Mouse (Mus musculus): ENCODE measurements around the gene Myh3. TPM values are rescaled to one million over a fixed set of nuclear protein-coding genes. Genes with fewer than 3 reads are reported as not detected.
"Not testable (repeated sequence)": the region's sequence is repeated elsewhere in the genome, so short reads cannot be mapped to it uniquely, and the experiment has no call there.

Myh3 gene
- polyA plus RNA-seq, 1 experiment from 2014 or later = 150 TPM

GRCm38 (mm10) chr11:67087225-67087624 is 9.1 kb downstream of the Myh3 start:
- 86% methylated on average over 12 of the region's 12 CpGs for WGBS
- H3K9me3 ChIP-seq (replicated peaks) = no peaks in the 10 kb centered on the region
- H3K4me3 ChIP-seq (replicated peaks) = no peak overlapping the region
- no peaks in the 10 kb centered on the region; the same call in 1 of the 2 replicates for H3K4me1 ChIP-seq
- no peak overlapping the region for H3K4me2 ChIP-seq (replicated peaks)
- H3K9ac ChIP-seq = no peak overlapping the region
- H3K27ac ChIP-seq (replicated peaks) = no peak overlapping the region
- no peak for ATAC-seq (ENCODE audit: insufficient number of reproducible peaks, low FRiP score, low TSS enrichment, low read depth)
- H3K27me3 ChIP-seq = peaks cover 23% of the 10 kb centered on the region
- no peaks in the 10 kb centered on the region for H3K36me3 ChIP-seq

- 86% methylated on average over 12 of the region's 12 CpGs for WGBS
- not testable (repeated sequence) for H3K36me3 ChIP-seq
These were observed 14.3 kb downstream of the Myh3 start for GRCm38 (mm10) chr11:67092354-67092753.

GRCm38 (mm10) chr11:67093201-67093600 is 15.1 kb downstream of the Myh3 start:
- Histone ChIP-seq H3K4me1 (no peaks in the 10 kb centered on the region), H3K4me3 (replicated peaks) (no peak overlapping the region), H3K27ac (replicated peaks) (no peak overlapping the region), H3K9me3 (replicated peaks) (no peaks in the 10 kb centered on the region), H3K27me3 (no peaks in the 10 kb centered on the region), H3K9ac (no peak overlapping the region), H3K36me3 (no peaks in the 10 kb centered on the region), H3K4me2 (replicated peaks) (no peak overlapping the region)
- WGBS = 79% methylated on average over 9 of the region's 9 CpGs
- ATAC-seq (ENCODE audit: insufficient number of reproducible peaks, low FRiP score, low TSS enrichment, low read depth) = no peak

More at GRCm38 (mm10) chr11:67092354-67092753, 14.3 kb downstream of the Myh3 start:
- not testable (repeated sequence) for H3K4me1 ChIP-seq; H3K4me3 ChIP-seq (replicated peaks); H3K4me2 ChIP-seq (replicated peaks); ATAC-seq (ENCODE audit: insufficient number of reproducible peaks, low FRiP score, low TSS enrichment, low read depth); H3K9ac ChIP-seq; H3K9me3 ChIP-seq (replicated peaks); H3K27ac ChIP-seq (replicated peaks); H3K27me3 ChIP-seq

- Histone ChIP-seq H3K36me3 (no peaks in the 10 kb centered on the region), H3K4me2 (replicated peaks) (no peak overlapping the region), H3K9me3 (replicated peaks) (no peaks in the 10 kb centered on the region), H3K27ac (replicated peaks) (no peak overlapping the region), H3K4me1 (no peaks in the 10 kb centered on the region), H3K4me3 (replicated peaks) (no peak overlapping the region), H3K9ac (no peak overlapping the region), H3K27me3 (no peaks in the 10 kb centered on the region)
- ATAC-seq (ENCODE audit: insufficient number of reproducible peaks, low FRiP score, low TSS enrichment, low read depth) = no peak
- 97% methylated on average over 5 of the region's 5 CpGs for WGBS
These were observed 15.6 kb downstream of the Myh3 start for GRCm38 (mm10) chr11:67093652-67094051.

GRCm38 (mm10) chr11:67094470-67094869 is 16.4 kb downstream of the Myh3 start:
- 75% methylated on average over 29 of the region's 29 CpGs for WGBS

GRCm38 (mm10) chr11:67097709-67098108 is 19.6 kb downstream of the Myh3 start:
- 94% methylated on average over 10 of the region's 10 CpGs for WGBS
- no peaks in the 10 kb centered on the region for H3K9me3 ChIP-seq (replicated peaks)
- ATAC-seq (ENCODE audit: insufficient number of reproducible peaks, low FRiP score, low TSS enrichment, low read depth) = no peak

More at GRCm38 (mm10) chr11:67094470-67094869, 16.4 kb downstream of the Myh3 start:
- Histone ChIP-seq H3K27me3 (no peaks in the 10 kb centered on the region), H3K4me2 (replicated peaks) (no peak overlapping the region), H3K4me3 (replicated peaks) (no peak overlapping the region), H3K4me1 (no peaks in the 10 kb centered on the region), H3K36me3 (no peaks in the 10 kb centered on the region), H3K9me3 (replicated peaks) (no peaks in the 10 kb centered on the region), H3K9ac (no peak overlapping the region), H3K27ac (replicated peaks) (no peak overlapping the region)
- ATAC-seq (ENCODE audit: insufficient number of reproducible peaks, low FRiP score, low TSS enrichment, low read depth) = no peak

GRCm38 (mm10) chr11:67098427-67098826 is 20.3 kb downstream of the Myh3 start:
- no peak overlapping the region for H3K4me2 ChIP-seq (replicated peaks)
- WGBS = 78% methylated on average over 11 of the region's 11 CpGs
- H3K9ac ChIP-seq = no peak overlapping the region
- ATAC-seq (ENCODE audit: insufficient number of reproducible peaks, low FRiP score, low TSS enrichment, low read depth) = no peak
- no peaks in the 10 kb centered on the region for H3K9me3 ChIP-seq (replicated peaks)
- no peak overlapping the region for H3K27ac ChIP-seq (replicated peaks)
- H3K27me3 ChIP-seq = no peaks in the 10 kb centered on the region
- no peak overlapping the region for H3K4me3 ChIP-seq (replicated peaks)
- H3K36me3 ChIP-seq = no peaks in the 10 kb centered on the region
- H3K4me1 ChIP-seq = no peaks in the 10 kb centered on the region

More at GRCm38 (mm10) chr11:67097709-67098108, 19.6 kb downstream of the Myh3 start:
- no peak overlapping the region for H3K27ac ChIP-seq (replicated peaks)
- H3K27me3 ChIP-seq = no peaks in the 10 kb centered on the region
- H3K4me3 ChIP-seq (replicated peaks) = no peak overlapping the region
- no peak overlapping the region for H3K9ac ChIP-seq
- no peaks in the 10 kb centered on the region for H3K36me3 ChIP-seq
- H3K4me2 ChIP-seq (replicated peaks) = no peak overlapping the region
- H3K4me1 ChIP-seq = no peaks in the 10 kb centered on the region

GRCm38 (mm10) chr11:67099241-67099640 is 21.1 kb downstream of the Myh3 start:
- no peak overlapping the region for H3K9ac ChIP-seq
- 94% methylated on average over 16 of the region's 16 CpGs for WGBS
- no peak for ATAC-seq (ENCODE audit: insufficient number of reproducible peaks, low FRiP score, low TSS enrichment, low read depth)
- H3K4me1 ChIP-seq = no peaks in the 10 kb centered on the region
- no peak overlapping the region for H3K4me2 ChIP-seq (replicated peaks)
- H3K4me3 ChIP-seq (replicated peaks) = no peak overlapping the region
- no peaks in the 10 kb centered on the region for H3K9me3 ChIP-seq (replicated peaks)
- H3K36me3 ChIP-seq = no peaks in the 10 kb centered on the region
- H3K27ac ChIP-seq (replicated peaks) = no peak overlapping the region
- no peaks in the 10 kb centered on the region for H3K27me3 ChIP-seq

GRCm38 (mm10) chr11:67100169-67100568 is 22.1 kb downstream of the Myh3 start:
- Histone ChIP-seq H3K4me1 (no peaks in the 10 kb centered on the region), H3K9ac (no peak overlapping the region), H3K4me3 (replicated peaks) (no peak overlapping the region), H3K27me3 (no peaks in the 10 kb centered on the region), H3K9me3 (replicated peaks) (no peaks in the 10 kb centered on the region), H3K36me3 (no peaks in the 10 kb centered on the region), H3K27ac (replicated peaks) (no peak overlapping the region), H3K4me2 (replicated peaks) (no peak overlapping the region)
- WGBS = 30% methylated on average over 6 of the region's 6 CpGs
- no peak for ATAC-seq (ENCODE audit: insufficient number of reproducible peaks, low FRiP score, low TSS enrichment, low read depth)

GRCm38 (mm10) chr11:67101713-67102112 is 23.6 kb downstream of the Myh3 start:
- Histone ChIP-seq H3K4me1 (no peaks in the 10 kb centered on the region), H3K4me3 (replicated peaks) (no peak overlapping the region), H3K9ac (no peak overlapping the region), H3K9me3 (replicated peaks) (no peaks in the 10 kb centered on the region), H3K27ac (replicated peaks) (no peak overlapping the region), H3K36me3 (no peaks in the 10 kb centered on the region), H3K4me2 (replicated peaks) (no peak overlapping the region), H3K27me3 (no peaks in the 10 kb centered on the region)
- ATAC-seq (ENCODE audit: insufficient number of reproducible peaks, low FRiP score, low TSS enrichment, low read depth) = no peak
- WGBS = 18% methylated on average over 8 of the region's 8 CpGs

GRCm38 (mm10) chr11:67103256-67103655 is 25.2 kb downstream of the Myh3 start:
- H3K36me3 ChIP-seq = no peaks in the 10 kb centered on the region
- H3K4me3 ChIP-seq (replicated peaks) = no peak overlapping the region
- no peak overlapping the region for H3K27ac ChIP-seq (replicated peaks)
- 83% methylated on average over 9 of the region's 9 CpGs for WGBS
- no peaks in the 10 kb centered on the region for H3K4me1 ChIP-seq
- H3K9ac ChIP-seq = no peak overlapping the region
- H3K9me3 ChIP-seq (replicated peaks) = no peaks in the 10 kb centered on the region
- ATAC-seq (ENCODE audit: insufficient number of reproducible peaks, low FRiP score, low TSS enrichment, low read depth) = no peak
- no peaks in the 10 kb centered on the region for H3K27me3 ChIP-seq
- H3K4me2 ChIP-seq (replicated peaks) = no peak overlapping the region

GRCm38 (mm10) chr11:67104242-67104641 is 26.1 kb downstream of the Myh3 start:
- Histone ChIP-seq H3K27ac (replicated peaks) (no peak overlapping the region), H3K4me3 (replicated peaks) (no peak overlapping the region), H3K4me1 (no peaks in the 10 kb centered on the region), H3K9ac (no peak overlapping the region), H3K27me3 (no peaks in the 10 kb centered on the region), H3K36me3 (no peaks in the 10 kb centered on the region), H3K9me3 (replicated peaks) (no peaks in the 10 kb centered on the region), H3K4me2 (replicated peaks) (no peak overlapping the region)
- WGBS = 81% methylated on average over 1 of the region's 1 CpGs
- ATAC-seq (ENCODE audit: insufficient number of reproducible peaks, low FRiP score, low TSS enrichment, low read depth) = no peak
